Mouse (Mus musculus) neural tube, embryonic 10.5 days (tissue): ENCODE data around the gene Grb10.

Experiments used
- DNase-seq: peaks from one replicate; pipeline ENCODE4 v3.0.0-alpha.2; 2017; ENCODE audit warnings: low spot score; ENCODE audit errors: extremely low spot score

Gene Grb10

DNA sequence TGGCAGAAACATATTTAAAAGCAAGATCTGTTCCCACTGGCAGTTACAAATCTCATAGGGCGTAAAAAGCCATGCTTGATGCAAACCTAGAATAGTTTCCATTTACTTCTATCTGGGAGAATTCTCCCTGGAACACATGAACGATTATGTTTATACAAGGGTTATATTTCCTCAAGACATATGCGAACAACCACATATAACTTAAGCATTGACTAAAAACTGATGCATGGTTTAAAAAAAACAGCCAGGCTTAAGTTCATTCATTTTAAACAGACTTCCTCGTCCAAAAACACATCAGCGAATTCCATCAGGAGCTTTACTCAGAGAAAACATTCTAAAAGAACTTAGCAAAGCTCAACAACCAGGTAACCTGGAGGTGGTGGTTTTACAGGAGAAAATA, 90.6 kb downstream of the Grb10 start:
- DNase-seq, result no peak

DNA sequence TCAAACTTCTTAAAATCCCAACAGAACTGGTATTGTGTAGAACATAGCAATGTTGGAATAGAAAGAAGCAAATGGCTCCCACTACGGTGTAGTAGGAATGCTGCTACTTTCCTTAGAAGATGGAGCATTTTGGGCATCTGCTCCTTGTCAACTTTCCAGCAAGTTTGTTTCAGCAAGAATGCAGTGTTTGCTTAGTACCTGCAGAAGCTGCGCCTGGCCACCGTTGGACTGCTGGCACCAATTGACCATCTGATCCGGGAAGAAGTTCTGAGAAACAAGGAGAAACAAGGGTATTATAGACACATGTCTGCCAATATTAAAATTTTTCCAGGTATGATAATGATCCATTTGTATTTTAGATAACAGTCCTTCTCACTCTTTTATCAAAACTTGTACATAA, 92.7 kb downstream of the Grb10 start:
- no peak for DNase-seq

DNA sequence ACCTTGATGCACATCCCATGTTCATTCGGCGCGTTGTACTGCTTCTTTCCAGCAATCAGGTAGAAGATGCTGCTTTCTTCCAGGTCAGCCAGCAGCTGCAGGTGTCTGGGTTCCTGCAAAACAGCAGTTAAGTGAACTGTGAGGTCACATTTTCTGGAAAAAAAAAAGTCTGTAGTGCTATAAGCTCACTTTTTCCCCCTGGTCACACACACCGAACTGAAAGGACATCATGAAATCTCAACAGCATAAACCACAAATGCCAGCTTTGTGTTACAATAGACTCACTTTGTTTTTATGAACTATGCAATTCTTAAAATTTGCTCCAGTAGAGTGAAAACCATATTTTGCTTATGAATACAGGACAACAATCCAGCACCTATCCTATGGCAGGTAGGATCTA, 93.7 kb downstream of the Grb10 start:
- no peak for DNase-seq

DNA sequence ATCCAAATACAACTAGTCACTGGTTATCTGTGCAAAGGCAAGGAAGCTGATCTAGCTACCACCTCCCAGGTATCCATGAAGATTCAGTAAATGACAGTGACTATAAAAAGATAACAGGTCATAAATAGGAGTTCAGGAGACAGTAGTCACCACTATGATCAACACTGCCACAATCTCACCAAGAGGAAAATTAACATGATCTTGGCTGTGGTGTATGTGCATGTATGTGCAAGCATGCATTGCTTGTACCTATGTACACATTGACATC, 94.5 kb downstream of the Grb10 start:
- DNase-seq, result no peak

DNA sequence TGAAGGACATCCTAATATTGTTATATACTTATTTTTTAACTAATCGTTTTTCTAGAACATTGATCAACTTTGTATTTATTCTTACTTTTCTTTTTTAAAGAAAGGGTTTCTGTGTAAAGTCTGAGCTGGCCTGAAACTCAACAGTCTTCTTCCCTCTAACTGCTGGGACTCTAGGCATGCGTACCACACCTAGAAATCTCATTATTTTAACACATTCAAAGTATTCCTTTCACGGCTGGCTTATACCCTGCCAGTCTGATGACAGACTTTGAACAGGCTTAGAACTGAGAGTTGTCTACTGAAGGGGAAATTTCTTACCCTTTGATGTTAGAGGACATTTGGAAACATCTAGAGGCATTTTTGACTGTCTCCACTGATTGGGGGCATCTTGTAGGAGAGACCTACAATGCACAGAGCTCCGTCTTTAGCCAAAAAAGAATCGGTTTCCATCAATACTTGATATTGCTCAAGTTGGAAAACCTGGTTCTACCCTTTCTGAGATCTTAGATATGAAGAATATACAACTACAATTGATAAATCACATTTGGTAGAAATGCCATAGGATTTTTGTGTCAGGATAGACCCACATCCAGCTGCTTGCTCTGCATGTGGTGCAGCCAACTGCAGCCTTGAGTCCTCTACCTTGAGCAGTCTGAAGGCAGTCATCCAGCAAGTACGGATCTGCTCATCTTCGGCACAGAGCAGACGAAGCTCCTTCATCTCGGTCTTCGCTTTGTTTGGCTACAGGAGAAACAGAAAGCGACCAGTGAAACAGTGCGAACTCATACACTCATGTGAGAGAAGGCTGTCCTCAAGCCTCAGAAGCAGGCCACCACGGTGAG, 95.0 kb downstream of the Grb10 start:
- no peak for DNase-seq

DNA sequence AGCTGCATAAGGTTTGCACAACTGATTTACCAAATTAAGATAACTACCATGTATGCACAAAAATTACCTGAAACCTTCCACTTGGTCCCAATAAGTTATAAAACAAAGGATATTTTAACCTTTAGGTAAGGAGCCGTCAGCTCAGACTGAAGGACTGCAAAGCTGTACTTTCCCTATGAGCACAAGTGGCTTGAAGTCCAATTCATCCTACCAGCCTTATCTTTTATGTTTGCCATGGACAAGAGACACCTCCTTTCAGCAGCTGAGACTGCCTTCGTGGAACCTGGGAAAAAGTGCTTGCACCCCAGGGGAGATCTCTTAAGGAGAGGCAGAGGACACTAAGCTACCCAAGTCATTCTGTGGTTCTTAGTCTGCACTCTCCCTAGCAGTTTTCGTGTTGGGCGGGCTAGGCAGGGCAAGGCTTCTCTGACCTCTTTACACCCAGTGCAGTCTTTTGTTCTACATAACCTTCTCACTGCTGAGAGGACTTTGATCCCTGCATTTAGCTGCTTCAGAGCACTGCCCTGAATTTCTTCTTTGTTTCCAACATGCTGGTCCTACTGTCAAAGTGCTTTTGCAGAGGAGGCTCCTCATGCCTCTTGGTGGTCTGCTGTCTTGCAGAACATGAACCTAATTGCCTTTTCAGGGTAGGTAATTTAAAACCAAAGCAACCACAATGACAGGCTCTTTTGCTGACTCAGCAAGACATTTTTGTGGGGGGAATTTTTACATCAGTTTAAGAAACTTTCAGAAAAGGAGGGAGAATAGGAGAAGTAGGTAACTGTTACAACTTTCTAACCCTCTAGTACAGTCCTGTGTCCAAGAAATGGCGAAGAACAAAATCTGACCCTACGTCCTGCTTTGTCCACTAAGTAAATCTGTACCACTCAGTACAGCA, 95.9 kb downstream of the Grb10 start:
- DNase-seq, result no peak

DNA sequence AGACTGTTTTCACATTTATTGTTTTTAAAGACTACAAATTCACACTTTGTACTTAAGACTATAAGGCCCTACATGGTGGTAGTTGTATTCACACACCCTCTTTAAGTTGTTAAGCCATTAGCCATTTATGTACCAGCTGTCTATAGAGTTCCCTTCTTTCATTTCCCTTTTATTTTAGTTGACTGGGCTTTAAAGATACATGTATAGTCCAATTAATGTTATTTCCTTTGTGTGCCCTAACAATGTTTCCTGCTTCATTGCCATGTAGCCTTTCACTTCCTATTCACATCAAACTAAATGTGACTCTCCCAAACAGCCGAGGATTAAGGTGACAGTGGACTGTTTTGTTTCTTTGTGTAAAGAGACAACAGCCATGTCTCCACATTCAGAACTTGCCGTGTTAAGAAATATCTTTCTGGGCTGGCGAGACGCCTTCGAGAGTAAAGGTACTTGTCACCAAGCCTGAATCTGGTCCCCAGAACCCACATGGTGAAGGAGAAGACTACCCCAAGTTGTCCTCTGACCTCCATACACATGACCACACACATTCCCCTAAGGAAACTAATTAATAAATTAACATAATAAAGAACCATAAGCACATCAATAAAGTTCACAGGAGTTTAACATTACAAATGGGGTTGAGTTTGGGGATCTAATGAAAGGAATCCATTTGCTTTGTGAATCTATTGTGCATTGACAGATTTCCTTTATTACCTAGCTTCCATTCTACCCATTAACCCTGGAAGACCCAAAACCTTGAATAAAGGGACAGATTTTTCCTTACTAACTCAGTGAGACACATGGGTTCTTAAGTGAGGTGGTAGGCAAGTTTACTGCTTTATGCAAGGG, 97.4 kb downstream of the Grb10 start:
- DNase-seq, result no peak

DNA sequence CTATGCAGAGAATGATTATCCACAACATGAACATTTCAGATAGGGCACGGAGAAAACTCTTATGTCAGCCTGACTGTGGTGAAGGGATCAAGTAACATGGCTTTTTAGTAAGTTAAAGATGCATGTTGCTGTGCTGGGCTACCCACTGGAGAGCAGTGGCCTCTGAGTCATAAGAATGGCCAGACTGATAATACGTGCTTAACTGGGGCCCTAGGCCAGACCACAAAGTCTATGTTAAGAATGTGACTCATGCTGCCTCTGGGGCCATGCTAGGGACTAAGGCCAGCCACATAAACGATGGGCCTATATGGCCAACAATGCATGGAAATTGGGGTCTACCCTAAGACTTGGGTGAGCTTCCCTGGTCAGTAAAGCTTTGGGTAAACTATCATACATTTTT, 98.9 kb downstream of the Grb10 start:
- DNase-seq, result no peak

DNA sequence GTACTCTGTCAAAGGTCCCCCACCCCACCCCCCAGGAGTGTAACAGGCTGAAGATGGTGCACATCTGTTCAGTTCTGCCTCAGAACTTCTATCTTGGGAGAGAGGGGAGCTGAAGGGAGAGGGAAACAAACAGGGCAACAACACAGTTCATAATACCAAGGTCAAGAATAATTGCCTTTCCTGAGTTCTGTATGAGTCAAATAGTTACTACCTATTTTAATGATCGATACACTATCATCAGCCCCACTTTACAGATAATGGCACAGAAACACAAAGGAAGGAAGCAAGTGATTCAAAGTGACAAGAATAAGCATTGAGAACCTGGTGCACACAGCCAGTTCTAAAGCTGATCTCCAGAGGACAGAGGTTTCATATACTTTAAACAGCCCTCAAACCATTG, 99.9 kb downstream of the Grb10 start:
- no peak for DNase-seq

DNA sequence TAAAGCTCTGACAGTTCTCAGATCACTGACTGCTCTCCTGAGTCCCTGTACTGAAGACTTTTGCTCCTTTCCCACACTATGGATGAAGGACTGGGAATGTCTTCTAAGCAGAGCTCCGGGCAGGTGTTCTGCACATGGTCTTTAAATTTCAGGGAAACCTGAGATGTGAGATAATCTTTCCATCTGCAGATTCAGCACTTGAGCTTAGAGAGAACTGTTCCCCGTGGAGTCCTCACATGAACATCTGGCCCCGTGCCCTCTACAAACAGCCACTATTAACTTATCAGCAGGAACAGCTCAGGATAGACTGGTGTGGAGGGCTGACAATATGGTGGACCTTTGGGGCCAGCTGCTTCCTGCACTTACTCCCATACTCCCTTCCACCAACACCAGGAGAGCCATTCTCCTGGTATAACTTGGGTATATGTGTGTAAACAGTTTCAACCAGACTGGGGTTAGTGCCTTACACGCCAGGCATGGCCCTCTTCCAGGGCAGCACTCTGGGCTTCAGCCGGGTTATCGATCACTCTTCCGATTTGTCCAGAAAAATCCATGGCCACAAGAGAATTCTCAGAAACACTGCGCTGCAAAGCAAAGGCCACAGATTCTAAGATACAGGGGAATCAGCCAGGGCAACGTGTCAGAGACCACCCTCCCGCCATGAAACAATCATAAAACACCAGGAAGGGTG, 101.0 kb downstream of the Grb10 start:
- no peak for DNase-seq

DNA sequence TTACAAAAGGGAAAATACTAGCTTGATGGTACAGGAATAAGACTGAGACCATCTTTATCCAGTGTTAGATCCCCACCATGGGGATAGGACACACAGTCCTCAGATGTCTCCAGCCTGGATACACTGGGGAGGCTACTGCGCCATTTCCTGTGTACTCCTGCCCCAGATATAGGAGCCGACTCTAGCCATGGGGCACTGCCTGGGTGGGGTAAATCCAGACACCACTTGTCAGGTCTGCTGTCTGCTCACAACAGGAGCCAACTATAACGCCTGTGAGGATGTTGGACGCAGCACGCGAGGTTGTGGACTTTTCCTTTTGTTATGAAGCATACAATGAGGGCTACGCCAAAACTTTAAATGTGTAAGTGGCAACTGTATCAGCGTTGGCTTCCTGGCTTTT, 103.7 kb downstream of the Grb10 start:
- DNase-seq, result no peak

DNA sequence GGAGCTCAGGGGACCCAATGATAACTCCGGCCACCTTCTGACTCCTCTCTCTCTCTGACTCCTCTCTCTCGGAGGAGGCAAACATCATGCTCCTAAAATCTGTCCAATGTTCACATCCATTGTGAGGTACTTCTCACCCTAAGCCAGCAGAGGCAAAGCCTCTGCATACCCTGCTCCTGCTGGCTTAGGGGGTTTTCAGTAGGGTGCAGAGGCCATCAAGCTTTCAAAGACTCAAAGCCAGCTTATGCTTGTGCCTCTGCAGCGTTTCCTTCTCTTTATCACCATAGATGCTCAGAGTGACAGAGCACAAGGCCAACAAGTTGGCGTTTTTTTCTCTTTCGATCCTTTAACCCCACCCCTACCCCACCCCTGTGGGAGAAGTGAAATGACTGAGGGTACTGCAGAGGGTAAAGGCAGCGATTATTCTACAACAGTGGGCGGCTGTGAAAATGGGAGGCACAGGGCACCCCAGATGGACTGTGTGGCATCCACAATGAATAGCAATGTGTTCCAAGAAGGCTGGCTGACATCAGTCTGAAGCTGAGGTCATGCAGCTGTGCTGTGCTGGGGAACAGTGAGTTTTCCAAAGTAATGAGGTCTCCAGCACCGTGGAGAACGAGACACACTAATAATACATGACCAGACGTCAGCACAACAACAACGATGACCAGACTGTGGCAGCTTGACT, 106.2 kb downstream of the Grb10 start:
- DNase-seq, result no peak

DNA sequence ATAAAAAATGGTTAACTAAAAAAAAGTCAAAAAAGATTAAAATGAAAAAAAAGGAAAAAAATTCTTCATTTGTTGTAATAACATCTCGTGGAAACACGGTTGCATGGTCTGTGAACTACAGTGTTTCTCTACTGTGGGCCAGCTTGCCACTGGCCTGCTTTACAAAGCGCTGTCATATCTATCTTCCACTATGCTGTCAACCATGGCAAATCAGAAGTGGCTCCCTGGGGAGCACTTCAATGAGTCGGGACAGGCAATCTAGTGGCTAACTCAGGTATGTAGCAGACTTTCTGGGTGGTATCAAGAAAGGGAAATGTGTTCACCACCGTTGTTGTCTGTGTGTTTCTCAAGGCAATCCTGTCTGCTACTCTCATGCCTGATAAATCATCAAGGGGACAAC, 106.8 kb downstream of the Grb10 start:
- no peak for DNase-seq

DNA sequence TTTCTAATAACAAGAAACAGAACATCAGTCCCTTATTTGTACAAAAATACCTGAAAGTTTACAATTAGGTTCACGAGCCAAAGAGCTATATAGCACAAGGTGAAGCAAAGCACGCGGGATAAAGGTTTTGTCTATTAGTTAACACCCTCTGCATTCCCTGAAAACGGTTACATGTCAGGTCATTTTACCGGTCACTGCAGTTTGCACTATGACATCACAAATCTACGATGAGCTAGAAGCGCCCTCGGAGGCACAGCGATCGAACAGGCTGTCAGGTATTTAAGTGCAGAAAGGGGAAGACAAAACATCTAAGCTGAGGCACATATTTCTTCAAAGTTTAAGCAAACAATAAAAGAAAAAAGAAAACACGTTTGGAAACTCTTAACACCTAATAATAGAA, 108.0 kb downstream of the Grb10 start:
- DNase-seq, result no peak

DNA sequence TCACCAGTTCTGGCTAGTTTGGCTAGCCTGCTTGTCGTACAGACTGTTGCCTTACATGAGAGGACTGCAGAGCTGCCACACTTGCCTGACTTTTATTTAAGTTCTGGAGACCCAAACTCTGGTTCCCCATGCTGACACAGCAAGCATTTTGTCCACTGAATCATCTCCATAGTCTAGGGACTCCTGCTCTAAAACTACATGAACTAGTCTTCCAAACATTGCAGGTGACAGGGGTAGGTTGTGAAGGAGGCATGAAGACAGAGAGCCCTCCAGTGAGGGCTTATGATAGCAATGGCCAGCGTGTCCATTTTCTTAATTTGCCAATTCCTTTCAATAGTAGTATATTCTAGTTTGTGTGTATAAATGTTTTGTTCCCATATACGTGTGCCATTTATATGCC, 109.4 kb downstream of the Grb10 start:
- no peak for DNase-seq

DNA sequence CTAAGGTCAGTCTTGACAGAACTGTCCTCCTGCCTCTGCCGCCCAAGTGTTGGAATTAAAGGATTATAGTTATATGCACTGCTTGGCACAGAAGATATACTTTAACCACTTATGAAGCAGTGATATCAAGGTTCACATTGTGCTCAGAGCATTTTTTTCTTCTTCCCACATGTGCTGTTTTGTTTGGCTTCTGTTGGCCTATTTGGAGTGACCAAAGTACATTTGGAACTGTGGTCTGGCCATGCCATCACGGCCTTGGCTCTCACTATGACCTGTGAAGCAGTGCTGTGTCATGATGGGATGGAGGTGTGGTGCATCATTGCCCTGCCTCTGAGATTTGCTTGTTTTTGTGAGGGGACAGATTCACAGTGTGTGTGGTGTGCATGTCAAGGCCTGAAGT, 109.9 kb downstream of the Grb10 start:
- no peak for DNase-seq

DNA sequence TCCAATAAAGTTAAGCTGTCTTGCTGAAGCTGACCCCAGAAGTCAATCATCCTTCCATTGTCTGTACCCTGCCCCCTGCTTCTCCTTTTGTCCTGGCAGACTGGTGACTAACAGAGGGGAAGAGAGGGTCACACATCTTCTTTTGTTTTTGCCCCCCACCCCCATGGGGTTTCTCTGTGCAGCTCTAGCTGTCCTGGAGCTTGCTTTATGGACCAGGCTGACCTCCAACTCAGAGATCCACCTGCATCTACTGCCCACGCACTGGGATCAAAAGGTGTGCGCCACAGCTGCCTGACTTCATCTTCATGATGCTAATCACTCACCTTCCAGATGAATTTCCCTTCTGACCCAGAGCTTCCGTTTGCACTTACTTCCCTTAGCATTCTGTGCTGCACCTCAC, 114.6 kb downstream of the Grb10 start:
- no peak for DNase-seq

DNA sequence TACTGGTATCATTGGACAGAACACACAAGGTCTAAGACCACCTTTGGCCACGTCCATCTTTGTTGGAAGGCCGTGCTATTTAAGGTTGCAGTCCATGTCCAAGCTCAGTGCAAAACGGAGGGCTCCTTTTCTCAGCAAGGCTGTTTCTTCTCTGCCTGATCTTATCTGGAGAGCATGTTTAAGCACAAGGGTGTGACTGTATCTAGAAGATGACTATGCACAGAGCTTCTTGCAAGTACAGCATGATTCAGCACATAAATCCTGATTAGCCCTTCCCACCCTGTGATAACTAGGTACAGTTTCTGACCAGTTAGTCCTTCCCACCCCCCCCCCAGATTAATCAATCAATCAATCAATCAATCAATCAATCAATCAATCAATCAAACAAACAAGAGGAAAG, 115.1 kb downstream of the Grb10 start:
- no peak for DNase-seq

DNA sequence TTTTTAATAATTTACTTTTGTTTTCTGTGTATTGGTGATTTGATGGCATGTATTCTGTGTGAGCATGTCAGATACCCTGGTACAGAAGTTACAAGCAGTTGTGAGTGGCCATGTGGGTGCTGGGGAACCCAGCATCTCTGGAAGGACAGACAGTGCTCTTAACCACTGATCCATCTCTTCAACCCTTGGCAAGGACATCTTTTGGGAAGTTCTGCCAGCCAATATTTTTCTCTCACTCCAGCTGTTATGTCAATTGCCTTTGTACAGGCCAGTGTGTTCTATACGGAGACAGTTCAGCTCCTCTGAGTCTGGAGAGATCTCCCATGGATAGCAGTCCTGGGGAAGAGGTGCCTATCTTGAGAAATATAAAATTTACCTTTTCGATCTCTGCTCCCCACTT, 116.4 kb downstream of the Grb10 start:
- no peak for DNase-seq

DNA sequence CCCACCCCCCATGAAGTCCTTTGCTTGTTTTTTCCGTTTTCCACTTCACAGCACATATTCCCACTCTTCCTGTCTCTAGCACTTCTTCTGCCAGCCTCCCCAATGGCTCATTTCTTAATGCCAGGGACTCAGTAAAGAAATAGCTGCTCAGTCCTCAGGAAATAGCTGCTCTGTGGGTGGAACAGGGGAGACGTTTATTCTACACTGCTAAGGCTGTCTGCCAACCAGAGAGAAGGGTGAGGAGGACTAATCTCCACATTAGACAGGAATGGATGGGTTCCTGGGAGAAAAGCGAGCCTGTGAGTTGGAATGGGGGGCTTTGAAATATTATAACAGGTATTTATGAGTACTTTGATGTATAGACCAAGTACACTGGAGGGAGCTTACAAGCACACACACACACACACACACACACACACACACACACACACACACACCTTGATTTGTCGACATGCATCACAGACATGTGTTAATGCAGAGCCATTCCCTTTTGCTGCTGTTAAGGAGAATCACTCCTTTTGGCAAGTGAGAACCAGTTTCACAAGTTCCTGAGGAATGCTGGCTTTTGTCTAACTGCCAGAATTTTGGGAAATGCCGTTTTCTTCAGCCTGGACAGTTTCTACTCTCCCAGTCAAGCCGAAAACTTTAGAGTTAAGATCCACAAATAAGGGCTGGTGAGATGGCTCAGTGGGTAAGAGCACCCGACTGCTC, 130.6 kb downstream of the Grb10 start:
- no peak for DNase-seq
